Mouse (Mus musculus): ENCODE measurements around the gene Asb11. TPM values are rescaled to one million over a fixed set of nuclear protein-coding genes. Genes with fewer than 3 reads are reported as not detected.

Asb11 gene
- polyA plus RNA-seq, 1 experiment: not detected

- TF ChIP-seq CTCF (IDR thresholded peaks at IDR 0.05; ENCODE audit: borderline replicate concordance, extremely low read depth, insufficient read depth, insufficient read length) (no peak), POLR2A (IDR thresholded peaks at IDR 0.05; ENCODE audit: borderline replicate concordance, extremely low read depth, insufficient read depth, insufficient read length, poor library complexity, severe bottlenecking) (no peak)
- DNase-seq (ENCODE audit: low read depth): no peak
Observed at GRCm38 (mm10) chrX:164445601-164446000, 8.8 kb downstream of the Asb11 start.

GRCm38 (mm10) chrX:164446106-164446551 is 9.3 kb downstream of the Asb11 start:
- no peak for TF ChIP-seq POLR2A (IDR thresholded peaks at IDR 0.05; ENCODE audit: borderline replicate concordance, extremely low read depth, insufficient read depth, insufficient read length, poor library complexity, severe bottlenecking)
- TF ChIP-seq CTCF (IDR thresholded peaks at IDR 0.05; ENCODE audit: borderline replicate concordance, extremely low read depth, insufficient read depth, insufficient read length): peak; percentile 30; the same call in 1 of the 2 replicates
- no peak for DNase-seq (ENCODE audit: low read depth)

- TF ChIP-seq POLR2A (IDR thresholded peaks at IDR 0.05; ENCODE audit: borderline replicate concordance, extremely low read depth, insufficient read depth, insufficient read length, poor library complexity, severe bottlenecking) (no peak), CTCF (IDR thresholded peaks at IDR 0.05; ENCODE audit: borderline replicate concordance, extremely low read depth, insufficient read depth, insufficient read length) (no peak)
- no peak for DNase-seq (ENCODE audit: low read depth)
Observed at GRCm38 (mm10) chrX:164446835-164447681, 10.3 kb downstream of the Asb11 start.

- no peak for DNase-seq (ENCODE audit: low read depth)
- TF ChIP-seq CTCF (IDR thresholded peaks at IDR 0.05; ENCODE audit: borderline replicate concordance, extremely low read depth, insufficient read depth, insufficient read length): no peak
Observed at GRCm38 (mm10) chrX:164447682-164448071, 10.9 kb downstream of the Asb11 start.

- peak; percentile 62 for DNase-seq (ENCODE audit: low read depth)
- TF ChIP-seq POLR2A (IDR thresholded peaks at IDR 0.05; ENCODE audit: borderline replicate concordance, extremely low read depth, insufficient read depth, insufficient read length, poor library complexity, severe bottlenecking) (no peak), CTCF (IDR thresholded peaks at IDR 0.05; ENCODE audit: borderline replicate concordance, extremely low read depth, insufficient read depth, insufficient read length) (peak; percentile 33; the same call in 1 of the 2 replicates)
Observed at GRCm38 (mm10) chrX:164449201-164449600, 12.4 kb downstream of the Asb11 start.

- DNase-seq (ENCODE audit: low read depth): no peak
Observed at GRCm38 (mm10) chrX:164459205-164459878, 22.5 kb downstream of the Asb11 start.

GRCm38 (mm10) chrX:164502258-164502657 is 65.5 kb downstream of the Asb11 start:
- no peak for DNase-seq (ENCODE audit: low read depth)

More at GRCm38 (mm10) chrX:164459205-164459878, 22.5 kb downstream of the Asb11 start:
- TF ChIP-seq CTCF (IDR thresholded peaks at IDR 0.05; ENCODE audit: borderline replicate concordance, extremely low read depth, insufficient read depth, insufficient read length) (no peak), POLR2A (IDR thresholded peaks at IDR 0.05; ENCODE audit: borderline replicate concordance, extremely low read depth, insufficient read depth, insufficient read length, poor library complexity, severe bottlenecking) (no peak)

GRCm38 (mm10) chrX:164505709-164506498 is 69.1 kb downstream of the Asb11 start, which contains the start of gene Asb9:
Gene Asb9 (plus strand): TSS chrX:164506327.
- DNase-seq (ENCODE audit: low read depth): no peak
- TF ChIP-seq POLR2A (IDR thresholded peaks at IDR 0.05; ENCODE audit: borderline replicate concordance, extremely low read depth, insufficient read depth, insufficient read length, poor library complexity, severe bottlenecking) (no peak), CTCF (IDR thresholded peaks at IDR 0.05; ENCODE audit: borderline replicate concordance, extremely low read depth, insufficient read depth, insufficient read length) (no peak)

More at GRCm38 (mm10) chrX:164502258-164502657, 65.5 kb downstream of the Asb11 start:
- TF ChIP-seq POLR2A (IDR thresholded peaks at IDR 0.05; ENCODE audit: borderline replicate concordance, extremely low read depth, insufficient read depth, insufficient read length, poor library complexity, severe bottlenecking) (no peak), CTCF (IDR thresholded peaks at IDR 0.05; ENCODE audit: borderline replicate concordance, extremely low read depth, insufficient read depth, insufficient read length) (no peak)

GRCm38 (mm10) chrX:164507068-164507467 is 70.3 kb downstream of the Asb11 start:
- no peak for DNase-seq (ENCODE audit: low read depth)
- no peak for TF ChIP-seq POLR2A (IDR thresholded peaks at IDR 0.05; ENCODE audit: borderline replicate concordance, extremely low read depth, insufficient read depth, insufficient read length, poor library complexity, severe bottlenecking)
- TF ChIP-seq CTCF (IDR thresholded peaks at IDR 0.05; ENCODE audit: borderline replicate concordance, extremely low read depth, insufficient read depth, insufficient read length): no peak

GRCm38 (mm10) chrX:164508728-164509127 is 71.9 kb downstream of the Asb11 start:
- TF ChIP-seq POLR2A (IDR thresholded peaks at IDR 0.05; ENCODE audit: borderline replicate concordance, extremely low read depth, insufficient read depth, insufficient read length, poor library complexity, severe bottlenecking): no peak
- TF ChIP-seq CTCF (IDR thresholded peaks at IDR 0.05; ENCODE audit: borderline replicate concordance, extremely low read depth, insufficient read depth, insufficient read length): no peak
- DNase-seq (ENCODE audit: low read depth): peak; percentile 30

Other genes starting within 250 kb of the Asb11 start
- 0.19 and 0.45 TPM in 2 replicates for gene Bmx, start 178.8 kb upstream of the Asb11 start, polyA plus RNA-seq (2012; rRNA removed)
- gene Pir, start 167.6 kb upstream of the Asb11 start, polyA plus RNA-seq (2012; rRNA removed): 1.0 and 1.7 TPM in 2 replicates
- 1.1 and 1.5 TPM in 2 replicates for gene Vegfd, start 63.6 kb upstream of the Asb11 start, polyA plus RNA-seq (2012; rRNA removed)
- 5.2 and 5.7 TPM in 2 replicates for gene Piga, start 17.2 kb upstream of the Asb11 start, polyA plus RNA-seq (2012; rRNA removed)
- 0.11 TPM in 1 of 2 replicates, not detected in the other for gene Asb9, start 69.3 kb downstream of the Asb11 start, polyA plus RNA-seq (2012; rRNA removed)

Data from brain, embryonic 14.5 days (tissue).